Mouse (Mus musculus) testis, adult 2 months (tissue): ENCODE measurements around the gene Casd1. TPM values are rescaled to one million over a fixed set of nuclear protein-coding genes. Genes with fewer than 3 reads are reported as not detected.

Source experiments
- H3K27ac ChIP-seq: fragments of 200-500 bp; 2 replicates; pipeline ENCODE4 v1.5.1; 2012; ENCODE audit warnings: low read depth, low read length; ENCODE audit not compliant: control insufficient read depth, insufficient read depth
- H3K27me3 ChIP-seq: fragments of 200-500 bp; 2 replicates; pipeline ENCODE4 v1.6.1; 2012; ENCODE audit warnings: mild to moderate bottlenecking, low read length, moderate library complexity; ENCODE audit not compliant: control insufficient read depth, insufficient read depth
- H3K36me3 ChIP-seq: fragments of 200-500 bp; 2 replicates; pipeline ENCODE4 v1.6.1; 2012; ENCODE audit warnings: mild to moderate bottlenecking, low read length; ENCODE audit not compliant: control insufficient read depth, insufficient read depth
- H3K4me1 ChIP-seq: fragments of 200-500 bp; 2 replicates; pipeline ENCODE4 v1.6.1; 2012; ENCODE audit warnings: low read length; ENCODE audit not compliant: control insufficient read depth, insufficient read depth
- H3K4me3 ChIP-seq: fragments of 200-500 bp; 2 replicates; pipeline ENCODE4 v1.5.1; 2012; ENCODE audit warnings: low read depth, mild to moderate bottlenecking, low read length, moderate library complexity, mixed read lengths; ENCODE audit not compliant: control insufficient read depth
- CTCF ChIP-seq: fragments of 200-500 bp; IDR thresholded peaks from 2 replicates; pipeline ENCODE4 v1.5.1; 2012; ENCODE audit warnings: low read depth, mild to moderate bottlenecking, inconsistent platforms, low read length, moderate library complexity; ENCODE audit not compliant: control insufficient read depth, insufficient read depth, insufficient replicate concordance
- POLR2A ChIP-seq: fragments of 200-500 bp; IDR thresholded peaks from 2 replicates; pipeline ENCODE4 v1.6.1; 2012; ENCODE audit warnings: low read depth, mild to moderate bottlenecking, inconsistent platforms, low read length, moderate library complexity; ENCODE audit not compliant: control insufficient read depth
- polyA plus RNA-seq: library from polyadenylated mRNA; depleted of rRNA; stranded (reverse); fragments of >200 nt; gene quantifications from 2 replicates; pipeline ENCODE4 v1.2.3, GENCODE M21; 2012; rRNA removed

The Casd1 gene
- polyA plus RNA-seq, 1 experiment: 3.8 TPM

- no peak for TF ChIP-seq POLR2A
- no peak for TF ChIP-seq CTCF
- Histone ChIP-seq H3K27me3 (no peaks in the 10 kb centered on the region), H3K27ac (no peak overlapping the region), H3K4me3 (no peak overlapping the region), H3K4me1 (no peaks in the 10 kb centered on the region), H3K36me3 (no peaks in the 10 kb centered on the region)
These were observed 79.9 kb downstream of the Casd1 start for GRCm38 (mm10) chr6:4680576-4680975.

- Histone ChIP-seq H3K27ac (no peak overlapping the region), H3K4me1 (no peaks in the 10 kb centered on the region), H3K36me3 (no peaks in the 10 kb centered on the region), H3K4me3 (no peak overlapping the region), H3K27me3 (no peaks in the 10 kb centered on the region)
- TF ChIP-seq POLR2A (no peak), CTCF (no peak)
These were observed 84.2 kb downstream of the Casd1 start for GRCm38 (mm10) chr6:4684706-4685340.

- H3K27ac ChIP-seq: no peak overlapping the region
- H3K4me3 ChIP-seq: no peak overlapping the region
- no peaks in the 10 kb centered on the region for H3K27me3 ChIP-seq
- no peak for TF ChIP-seq POLR2A
- no peak for TF ChIP-seq CTCF
- H3K36me3 ChIP-seq: no peaks in the 10 kb centered on the region
- H3K4me1 ChIP-seq: no peaks in the 10 kb centered on the region
These were observed 89.8 kb downstream of the Casd1 start for GRCm38 (mm10) chr6:4690438-4690837.

Other genes starting within 250 kb of the Casd1 start
- 23.3 and 27.5 TPM in 2 replicates for gene Col1a2, start 96.0 kb upstream of the Casd1 start, polyA plus RNA-seq
- 4.8 and 5.4 TPM in 2 replicates for gene Sgce, start 146.4 kb downstream of the Casd1 start, polyA plus RNA-seq
- 11.8 and 23.0 TPM in 2 replicates for gene Peg10, start 146.5 kb downstream of the Casd1 start, polyA plus RNA-seq